Mouse (Mus musculus) liver, embryonic 11.5 days (tissue): ENCODE data around the gene Rbm25. TPM values are rescaled to one million over a fixed set of nuclear protein-coding genes. Genes with fewer than 3 reads are reported as not detected.

Experiments
- ATAC-seq: fragments of 200-750 bp; cut with Nextera tagmentation; replicated peaks from 2 replicates; pipeline ENCODE4 v1.8.0; 2017; ENCODE audit warnings: moderate number of reproducible peaks, mild to moderate bottlenecking, moderate TSS enrichment, moderate library complexity; ENCODE audit not compliant: low FRiP score
- DNase-seq: peaks from one replicate; pipeline ENCODE4 v3.0.0-alpha.2; 2017; ENCODE audit warnings: low spot score
- H3K27ac ChIP-seq: fragments of 300-500 bp; sonication (generic); 2 replicates; pipeline ENCODE4 v1.5.1; 2014; ENCODE audit warnings: mild to moderate bottlenecking, low read depth, low read length, control low read depth
- H3K27me3 ChIP-seq: fragments of 300-500 bp; sonication (generic); replicated peaks from 2 replicates; pipeline ENCODE4 v1.6.1; 2014; ENCODE audit warnings: low read length, mixed read lengths; ENCODE audit not compliant: control insufficient read depth, insufficient read depth
- H3K36me3 ChIP-seq: fragments of 300-500 bp; sonication (generic); 2 replicates; pipeline ENCODE4 v1.6.1; 2014; ENCODE audit warnings: mild to moderate bottlenecking, low read length, moderate library complexity, mixed read lengths; ENCODE audit not compliant: control insufficient read depth, insufficient read depth
- H3K4me1 ChIP-seq: fragments of 300-500 bp; sonication (generic); replicated peaks from 2 replicates; pipeline ENCODE4 v1.6.1; 2014; ENCODE audit warnings: low read length, mixed read lengths; ENCODE audit not compliant: control insufficient read depth, insufficient read depth
- H3K4me2 ChIP-seq: fragments of 300-500 bp; sonication (generic); 2 replicates; pipeline ENCODE4 v1.6.1; 2014; ENCODE audit warnings: mild to moderate bottlenecking, control low read depth, moderate library complexity
- H3K4me3 ChIP-seq: fragments of 300-500 bp; sonication (generic); 2 replicates; pipeline ENCODE4 v1.5.1; 2014; ENCODE audit warnings: low read depth, low read length, control low read depth
- H3K9ac ChIP-seq: fragments of 300-500 bp; sonication (generic); 2 replicates; pipeline ENCODE4 v1.6.1; 2014; ENCODE audit warnings: low read depth, low read length, control low read depth
- H3K9me3 ChIP-seq: fragments of 300-500 bp; sonication (generic); 2 replicates; pipeline ENCODE4 v1.6.1; 2016; ENCODE audit warnings: low read length, inconsistent platforms, mixed read lengths; ENCODE audit not compliant: control insufficient read depth
- WGBS: fragments of 180-500 bp; shearing (Covaris S2); extraction: QIAGEN DNeasy Blood & Tissue Kit; methylation state at CpG from one replicate; pipeline ENCODE4 v1.1.7; 2014; 5-methylcytosine and 5-hydroxymethylcytosine counted together
- polyA plus RNA-seq: library from polyadenylated mRNA; unstranded; fragments of >200 nt; fragmentation: Nextera tagmentation; extraction: Ambion mirVana; gene quantifications from 2 replicates; pipeline ENCODE4 v1.2.1, GENCODE M21; 2014

Gene Rbm25
- polyA plus RNA-seq, 1 experiment from 2014 or later, result 239 TPM

- DNase-seq, result no peak
- Histone ChIP-seq H3K27me3 (no peaks in the 10 kb centered on the region), H3K27ac (no peak overlapping the region), H3K9me3 (no peaks in the 10 kb centered on the region), H3K4me2 (no peak overlapping the region), H3K36me3 (peaks cover 24% of the 10 kb centered on the region), H3K9ac (no peak overlapping the region), H3K4me1 (no peaks in the 10 kb centered on the region), H3K4me3 (no peak overlapping the region)
- ATAC-seq, result no peak
- 83% methylated on average over 3 of the region's 3 CpGs for WGBS
Measured at GRCm38 (mm10) chr12:83723037-83723436, 92.0 kb downstream of the Rbm25 start.

DNA sequence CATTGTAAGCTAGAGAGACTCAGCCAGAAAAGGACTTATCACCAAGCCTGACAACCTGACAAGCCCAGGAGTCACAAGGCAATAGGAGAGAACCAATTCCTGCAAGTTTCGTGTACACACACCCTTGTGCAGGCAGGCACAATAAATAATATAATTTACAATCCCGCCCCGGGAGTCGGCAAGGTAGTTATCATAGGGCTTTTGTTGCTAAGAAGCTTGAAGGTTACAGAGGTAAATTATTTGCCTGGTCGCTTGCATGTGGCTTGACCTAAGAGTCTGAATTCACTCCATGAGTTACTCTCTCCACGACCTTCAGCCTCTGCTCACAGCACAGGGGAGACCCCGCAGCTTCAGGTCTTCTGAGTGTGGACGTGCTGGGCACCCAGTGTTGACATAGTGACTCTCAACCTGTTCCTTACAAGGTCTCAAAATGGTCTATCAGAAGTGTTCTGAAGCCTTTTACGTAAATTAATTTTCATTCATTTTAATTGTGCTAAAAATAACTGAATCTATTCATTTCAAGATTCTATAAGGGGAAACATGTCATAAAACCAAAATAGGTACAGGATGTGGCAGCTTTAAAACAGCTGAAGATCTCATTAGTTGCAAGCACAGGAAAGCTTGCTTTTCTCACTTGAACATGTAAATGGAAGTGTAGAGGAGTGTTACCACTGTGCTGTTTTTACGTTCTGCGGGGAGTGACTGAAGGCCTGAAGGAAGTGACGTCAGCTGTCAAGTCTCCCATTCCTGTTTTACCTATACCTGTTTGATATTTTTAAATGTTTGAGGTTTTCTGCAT, 95.7 kb downstream of the Rbm25 start:
- Histone ChIP-seq H3K9me3 (no peaks in the 10 kb centered on the region), H3K9ac (no peak overlapping the region), H3K27me3 (no peaks in the 10 kb centered on the region), H3K4me3 (no peak overlapping the region), H3K4me2 (no peak overlapping the region), H3K36me3 (peaks cover 44% of the 10 kb centered on the region), H3K4me1 (no peaks in the 10 kb centered on the region), H3K27ac (no peak overlapping the region)
- no peak for DNase-seq
- ATAC-seq, result no peak
- 88% methylated on average over 12 of the region's 12 CpGs for WGBS

GRCm38 (mm10) chr12:83732225-83732624, 101.2 kb downstream of the Rbm25 start:
- Histone ChIP-seq H3K27me3 (no peaks in the 10 kb centered on the region), H3K27ac (no peak overlapping the region), H3K4me3 (no peak overlapping the region), H3K4me1 (no peaks in the 10 kb centered on the region), H3K9ac (no peak overlapping the region), H3K9me3 (no peaks in the 10 kb centered on the region), H3K4me2 (no peak overlapping the region), H3K36me3 (peaks cover 47% of the 10 kb centered on the region)
- WGBS, result 95% methylated on average over 5 of the region's 5 CpGs
- no peak for DNase-seq
- no peak for ATAC-seq

Other genes starting within 250 kb of the Rbm25 start
- gene Dpf3, start 143.5 kb upstream of the Rbm25 start, polyA plus RNA-seq, result 13.0 and 14.6 TPM in 2 replicates
- 29.9 and 32.7 TPM in 2 replicates for gene Dcaf4, start 110.8 kb upstream of the Rbm25 start, polyA plus RNA-seq
- gene Zfyve1, start 34.0 kb upstream of the Rbm25 start, polyA plus RNA-seq, result 9.4 and 10.7 TPM in 2 replicates
- 48.5 and 54.8 TPM in 2 replicates for gene Psen1, start 56.9 kb downstream of the Rbm25 start, polyA plus RNA-seq
- gene Papln, start 132.4 kb downstream of the Rbm25 start, polyA plus RNA-seq, result 0.57 and 0.58 TPM in 2 replicates